Mouse (Mus musculus): ENCODE measurements around the gene Plxdc1.
"Not testable (repeated sequence)": the region's sequence is repeated elsewhere in the genome, so short reads cannot be mapped to it uniquely, and the experiment has no call there.

Plxdc1 gene

DNA sequence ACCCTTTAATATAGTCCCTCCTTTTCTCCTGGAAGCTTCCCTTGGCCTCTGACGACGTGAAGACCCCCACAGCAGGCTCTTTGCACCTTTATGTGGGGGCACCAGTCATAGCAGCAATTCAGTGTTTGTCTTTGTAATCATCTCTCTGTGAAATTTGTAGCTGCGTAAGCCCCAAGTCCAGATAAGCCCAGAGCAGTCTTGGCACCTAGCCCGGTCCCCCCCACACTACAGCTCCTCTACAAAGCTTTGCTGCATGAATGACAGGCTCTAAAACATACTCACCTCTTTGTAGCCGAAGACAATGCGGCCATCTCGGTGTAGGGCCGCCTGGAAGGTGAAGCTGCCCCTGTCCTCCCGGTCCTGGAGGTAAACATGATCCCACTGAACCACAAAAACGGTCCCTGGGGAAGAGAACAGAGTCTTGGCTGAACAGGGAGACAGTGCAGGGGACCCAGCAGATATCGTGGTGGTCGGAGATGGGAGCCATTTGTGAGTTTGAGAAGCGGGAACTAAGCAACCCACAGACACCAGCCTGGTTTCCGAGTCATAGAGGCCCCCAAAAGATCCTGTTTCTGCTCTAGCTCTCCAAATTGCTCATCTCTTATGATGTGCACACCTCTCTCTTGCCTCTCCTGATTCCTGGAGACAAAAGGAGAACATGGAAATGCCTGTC is 31.6 kb downstream of the Plxdc1 start:
- no peak for DNase-seq

DNA sequence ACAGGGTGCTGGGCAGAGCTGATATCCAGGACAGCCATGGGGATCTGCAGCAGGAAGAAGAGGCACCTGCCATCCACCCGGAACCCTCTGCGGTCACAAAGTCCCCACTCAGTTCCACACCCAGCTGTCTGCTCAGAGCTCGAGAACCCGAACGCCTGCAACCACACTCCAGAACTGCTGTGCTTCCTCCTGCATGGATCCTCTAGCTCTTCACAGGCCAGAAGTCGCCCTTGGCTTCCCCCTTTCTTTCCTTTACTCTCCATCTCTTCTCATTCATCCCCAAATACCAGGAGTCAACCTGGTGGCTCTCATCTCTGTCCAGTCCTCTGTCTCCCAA is 32.3 kb downstream of the Plxdc1 start:
- DNase-seq = no peak

DNA sequence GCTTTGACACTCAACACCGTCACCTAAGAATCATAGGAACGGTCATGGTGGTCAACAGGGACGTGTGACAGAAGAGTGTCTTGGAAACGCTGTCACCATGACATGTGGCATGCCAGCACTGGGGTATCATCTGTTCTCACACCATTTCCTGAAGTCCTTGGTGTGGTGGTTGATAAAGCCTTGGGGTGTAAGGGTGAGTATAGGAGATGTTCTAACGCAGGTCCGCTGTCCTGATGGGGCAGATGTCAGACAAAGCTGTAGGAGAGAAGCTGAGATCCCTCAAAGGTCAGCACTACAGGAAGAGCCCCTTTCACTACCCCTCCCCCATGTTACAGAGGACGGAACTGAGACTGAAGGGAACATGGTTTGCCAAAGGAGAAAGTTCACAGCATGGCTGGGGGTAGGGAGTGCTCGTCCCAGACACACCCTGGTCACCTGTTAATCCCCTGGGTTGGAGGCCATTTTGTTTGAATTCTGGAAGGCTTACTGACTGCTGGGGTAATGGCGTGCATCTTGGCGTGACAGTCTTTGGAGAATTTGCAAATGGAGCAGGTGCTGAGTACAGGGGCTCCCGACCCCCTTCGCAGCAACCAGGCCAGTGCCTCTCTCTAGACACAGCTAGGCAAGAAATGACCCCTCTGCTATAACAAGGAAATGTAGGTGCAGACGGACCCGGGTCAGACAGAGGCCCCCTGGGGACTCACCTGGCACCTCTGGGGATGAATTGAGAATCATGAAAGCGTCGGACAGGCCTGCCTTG is 32.9 kb downstream of the Plxdc1 start:
- DNase-seq = no peak

DNA sequence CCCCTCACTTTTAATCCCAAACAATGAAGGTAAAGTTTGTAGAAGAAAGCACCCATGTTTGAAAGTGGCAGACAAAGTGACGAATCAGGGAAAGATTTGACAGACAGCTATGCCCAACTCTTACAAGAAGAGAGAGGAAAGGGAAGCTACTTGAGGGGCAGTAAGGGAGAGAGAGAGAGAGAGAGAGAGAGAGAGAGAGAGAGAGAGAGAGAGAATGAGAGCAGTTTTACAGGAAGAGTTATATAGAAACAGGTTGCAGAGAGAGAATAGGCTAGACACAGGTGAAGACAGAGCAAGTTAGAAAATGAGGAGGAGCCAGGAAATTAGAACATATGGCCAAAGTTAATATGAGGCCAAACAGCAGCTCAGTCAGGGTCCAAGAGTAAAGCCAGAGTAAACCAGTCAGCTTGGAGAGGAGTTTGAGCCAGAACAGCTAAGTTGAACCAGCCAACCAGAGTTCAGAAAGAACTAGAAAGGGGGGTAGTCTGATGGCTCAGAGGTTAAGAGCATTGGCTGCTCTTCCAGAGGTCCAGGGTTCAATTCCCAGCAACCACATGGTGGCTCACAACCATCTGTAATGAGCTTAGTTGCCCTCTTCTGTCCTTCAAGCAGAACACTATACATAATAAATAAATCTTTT is 33.8 kb downstream of the Plxdc1 start:
- no peak for DNase-seq

DNA sequence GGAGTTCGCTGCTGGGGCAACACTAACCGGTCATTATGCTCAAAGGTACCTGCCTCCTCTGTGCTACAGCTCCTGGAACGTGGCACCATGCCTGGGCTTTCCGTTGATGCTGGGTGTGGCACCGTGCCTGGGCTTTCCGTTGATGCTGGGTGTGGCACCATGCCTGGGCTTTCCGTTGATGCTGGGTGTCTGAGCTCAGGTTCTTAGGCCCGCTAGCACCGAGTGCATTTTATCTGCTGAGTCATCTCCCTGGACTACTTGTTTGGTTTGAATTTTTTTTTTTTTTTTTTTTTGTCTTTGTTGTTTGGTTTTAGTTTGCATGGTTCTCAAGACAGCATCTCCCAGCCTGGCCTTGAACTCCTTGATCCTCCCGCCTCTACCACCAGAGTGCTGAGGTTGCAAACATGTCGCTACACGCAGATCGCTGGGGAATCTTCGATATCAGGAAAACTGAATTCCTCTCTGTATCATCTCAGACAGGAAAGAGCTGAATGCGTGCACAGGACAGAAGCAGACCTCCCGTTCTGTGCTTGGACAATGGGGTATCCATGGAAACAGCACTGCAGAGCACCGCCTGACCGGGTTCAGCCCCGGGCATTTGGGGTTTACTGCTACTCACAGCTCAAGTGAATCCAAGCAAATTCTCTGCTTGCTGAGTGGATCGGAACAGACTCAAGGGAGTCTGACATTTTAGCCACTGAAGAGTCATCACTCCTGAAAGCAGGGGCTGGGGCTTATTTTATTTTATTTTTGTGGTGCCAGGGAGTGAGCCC is 36.4 kb downstream of the Plxdc1 start:
- peak; percentile 82 for DNase-seq

DNA sequence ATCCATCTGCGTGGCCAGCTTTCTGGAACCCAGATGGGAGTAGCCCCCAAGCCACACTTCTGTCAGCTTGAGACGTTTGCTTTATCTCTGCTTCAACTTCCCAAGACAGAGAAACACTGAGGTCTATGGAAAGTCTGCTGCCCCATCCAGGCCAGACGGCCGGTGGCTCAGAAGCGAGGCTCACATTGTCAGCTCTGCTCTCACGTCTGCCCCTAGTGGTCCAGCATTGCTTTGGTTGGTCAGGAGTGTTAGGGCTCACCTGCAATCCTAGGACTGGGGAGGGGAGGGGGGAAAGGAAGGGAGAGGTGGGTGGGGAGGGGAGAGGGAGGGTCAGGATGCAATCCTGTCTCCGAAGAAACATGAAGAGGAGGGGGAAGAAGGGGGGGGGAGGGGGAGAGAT is 38.8 kb downstream of the Plxdc1 start:
- peak; percentile 79 for DNase-seq

DNA sequence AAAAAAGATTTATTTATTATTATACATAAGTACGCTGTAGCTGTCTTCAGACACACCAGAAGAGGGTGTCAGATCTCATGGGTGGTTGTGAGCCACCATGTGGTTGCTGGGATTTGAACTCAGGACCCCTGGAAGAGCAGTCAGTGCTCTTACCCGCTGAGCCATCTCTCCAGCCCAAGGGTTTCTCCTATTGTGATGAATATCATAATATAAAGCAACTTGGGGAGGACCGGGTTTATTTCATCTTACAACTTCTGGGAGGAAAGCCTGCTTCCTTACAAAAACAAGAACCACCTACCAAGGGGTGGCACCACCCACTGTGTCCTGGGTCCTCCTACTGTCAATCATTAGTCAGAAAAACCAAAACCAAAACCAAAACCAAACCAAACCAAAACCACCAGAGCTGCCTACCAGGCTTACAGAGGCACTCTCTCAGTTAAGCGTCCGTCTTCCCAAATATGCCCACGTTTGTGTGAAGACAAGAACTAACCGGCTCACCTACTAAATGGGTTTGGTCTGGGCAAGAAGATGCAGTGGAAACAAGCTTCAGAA is 40.4 kb downstream of the Plxdc1 start:
- DNase-seq = not testable (repeated sequence)

DNA sequence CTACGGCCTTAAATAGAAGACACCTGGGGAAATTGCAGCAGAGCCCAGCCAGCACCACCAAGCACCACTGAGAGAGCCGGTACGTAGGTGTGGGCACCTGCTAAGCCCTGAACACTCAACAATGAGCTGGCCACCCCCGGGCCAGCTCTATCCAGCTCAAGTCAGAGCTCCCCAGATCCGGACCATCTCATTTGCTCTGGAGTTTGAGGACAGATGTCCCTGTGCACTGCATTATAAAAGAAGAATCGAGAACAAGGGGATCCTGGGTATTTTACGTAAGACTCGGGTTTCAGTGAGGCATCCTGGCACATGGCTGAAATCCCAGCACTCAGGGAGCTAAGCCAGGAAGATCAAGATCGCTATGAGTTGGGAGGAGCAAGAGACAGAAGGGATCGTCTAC is 41.2 kb downstream of the Plxdc1 start:
- DNase-seq = no peak

DNA sequence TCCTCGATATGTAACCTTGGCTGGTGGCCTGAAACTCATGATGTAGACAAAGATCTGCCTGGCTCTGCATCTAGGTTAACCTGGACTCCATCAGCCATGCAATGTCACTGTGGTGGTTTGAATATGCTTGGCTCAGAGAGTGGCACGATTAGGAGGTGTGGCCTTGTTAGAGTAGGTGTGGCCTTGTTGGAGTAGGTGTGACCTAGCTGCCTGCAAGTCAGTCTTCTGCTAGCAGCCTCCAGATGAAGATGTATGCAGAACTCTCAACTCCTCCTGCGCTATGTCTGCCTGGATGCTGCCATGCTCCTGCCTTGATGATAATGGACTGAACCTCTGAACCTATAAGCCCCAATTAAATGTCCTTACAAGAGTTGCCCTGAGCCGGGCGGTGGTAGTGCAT is 43.0 kb downstream of the Plxdc1 start:
- DNase-seq = no peak

DNA sequence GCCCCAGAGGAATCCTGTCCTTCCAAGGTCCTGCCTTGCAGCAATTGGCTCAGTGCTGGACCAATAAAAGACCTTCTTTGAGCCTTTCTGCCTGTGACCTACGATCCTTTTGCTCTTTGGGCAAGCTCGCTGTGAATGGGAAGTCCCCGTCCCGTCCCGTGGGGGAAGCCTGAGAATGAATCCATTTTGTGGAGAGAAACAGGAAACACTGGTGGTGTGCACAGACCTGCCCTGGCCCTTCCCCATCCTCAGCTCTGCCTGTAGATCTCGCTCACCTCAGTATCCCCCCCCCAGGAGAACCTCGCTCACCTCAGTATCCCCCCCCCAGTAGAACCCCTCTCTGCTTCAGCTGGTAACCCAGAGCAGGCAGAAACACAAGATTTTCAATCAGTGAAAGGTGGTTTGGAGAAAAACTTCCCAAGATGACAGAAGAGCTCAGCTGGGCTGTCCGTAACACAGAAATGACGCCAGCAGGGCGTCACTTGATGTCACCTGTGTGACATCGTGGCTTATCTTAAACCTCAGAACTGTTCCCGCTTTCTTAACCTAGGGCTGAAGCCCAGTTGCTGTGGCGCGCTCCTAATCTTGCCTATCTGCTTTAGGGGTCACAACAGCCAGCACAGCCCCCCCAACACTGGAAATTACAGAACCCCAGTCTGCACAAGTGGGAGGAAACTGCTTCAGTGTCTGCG is 43.7 kb downstream of the Plxdc1 start:
- no peak for DNase-seq

DNA sequence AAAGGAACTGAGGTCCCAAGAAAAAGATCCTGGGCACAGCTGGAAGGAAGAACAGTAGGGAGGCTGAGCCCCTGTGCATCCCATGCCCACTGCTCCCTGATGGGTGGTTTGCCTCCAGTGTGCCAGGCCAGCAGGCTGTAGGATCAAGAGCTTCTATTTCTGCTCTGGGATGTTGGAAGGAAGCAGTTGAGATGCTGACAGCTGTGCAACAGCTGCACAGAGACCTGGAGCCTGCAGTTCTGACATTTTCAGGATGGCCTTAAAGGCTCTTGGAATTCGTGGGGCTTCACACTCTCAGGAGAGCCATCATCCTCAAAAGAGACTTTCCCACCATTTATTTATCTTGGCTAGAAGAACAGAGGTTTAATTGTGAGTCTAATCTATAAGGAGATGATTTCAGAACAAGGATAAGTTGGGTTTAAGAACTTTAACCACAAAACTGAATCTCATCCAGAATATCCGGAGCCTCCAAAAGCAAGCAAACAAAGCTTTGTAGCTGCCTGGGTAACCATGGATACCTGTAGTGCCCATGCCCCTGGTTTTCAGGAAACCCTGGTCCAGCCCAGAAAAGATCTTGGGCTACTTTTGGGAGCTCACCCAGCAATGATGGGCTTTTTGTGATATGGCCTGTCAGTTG is 48.7 kb downstream of the Plxdc1 start:
- DNase-seq = no peak

DNA sequence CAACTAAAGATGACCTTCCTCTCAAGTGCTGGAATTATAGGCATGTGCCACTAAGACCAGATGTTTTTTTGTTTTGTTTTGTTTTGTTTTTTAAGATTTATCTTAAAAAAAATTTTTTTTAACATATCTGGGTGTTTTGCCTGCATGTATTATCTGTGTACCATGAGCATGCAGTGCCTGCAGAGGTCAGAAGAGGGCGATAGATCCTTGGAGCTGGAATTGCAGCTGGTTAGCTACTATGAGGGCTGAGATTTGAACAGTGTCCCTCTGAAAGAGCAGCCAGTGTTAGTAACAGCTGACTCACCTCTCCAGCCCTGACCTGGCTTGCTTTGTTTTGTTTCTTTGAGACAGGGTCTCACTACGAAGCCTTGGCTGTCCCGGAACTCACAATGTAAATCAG is 49.5 kb downstream of the Plxdc1 start:
- DNase-seq = peak; percentile 68

DNA sequence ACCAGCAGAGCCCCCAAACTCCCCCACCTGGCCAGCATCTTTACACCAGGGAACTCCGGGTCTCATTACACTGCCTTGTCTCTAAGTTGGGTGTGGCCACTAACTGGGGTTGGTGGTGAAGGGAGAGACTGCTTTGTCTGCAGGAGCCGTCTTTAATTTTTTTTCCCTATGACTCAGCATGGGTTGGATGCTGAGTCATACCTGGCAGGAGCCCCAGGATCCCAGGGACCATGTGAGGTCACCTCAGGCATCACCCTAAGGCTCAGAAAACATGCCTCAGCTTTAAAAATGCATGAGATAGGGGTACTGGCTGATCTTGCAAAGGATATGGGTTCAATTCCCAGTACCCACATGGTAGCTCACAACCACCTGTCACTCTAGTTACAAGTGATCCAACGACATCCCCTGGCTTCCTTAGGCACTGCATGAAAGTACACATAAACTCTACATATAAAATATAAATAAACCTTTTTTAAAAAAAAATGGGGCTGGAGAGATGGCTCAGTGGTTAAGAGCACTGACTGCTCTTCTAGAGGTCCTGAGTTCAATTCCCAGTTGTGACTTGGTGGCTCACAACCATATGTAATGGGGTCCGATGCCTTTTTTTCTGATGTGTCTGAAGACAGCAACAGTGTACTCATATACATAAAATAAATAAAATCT is 50.2 kb downstream of the Plxdc1 start:
- no peak for DNase-seq

DNA sequence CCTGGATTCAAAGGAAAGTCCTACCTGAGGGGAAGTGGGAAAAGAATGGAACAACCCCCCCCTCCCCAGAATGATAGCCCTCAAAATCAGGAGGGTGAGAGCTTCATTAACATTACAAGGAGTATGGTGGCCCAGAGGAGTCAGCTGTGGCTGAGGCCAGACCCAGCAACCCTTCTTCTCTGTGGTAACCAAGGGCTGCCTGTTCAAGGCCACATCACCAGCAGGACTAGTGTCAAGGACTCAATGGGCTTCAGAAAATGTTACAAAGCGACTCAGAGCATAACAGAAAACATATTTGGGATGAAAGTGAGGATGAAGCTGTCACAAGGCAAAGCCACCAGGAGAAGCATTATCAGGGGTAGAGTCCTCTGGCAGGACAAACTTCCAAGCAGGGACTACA is 52.7 kb downstream of the Plxdc1 start:
- no peak for DNase-seq

DNA sequence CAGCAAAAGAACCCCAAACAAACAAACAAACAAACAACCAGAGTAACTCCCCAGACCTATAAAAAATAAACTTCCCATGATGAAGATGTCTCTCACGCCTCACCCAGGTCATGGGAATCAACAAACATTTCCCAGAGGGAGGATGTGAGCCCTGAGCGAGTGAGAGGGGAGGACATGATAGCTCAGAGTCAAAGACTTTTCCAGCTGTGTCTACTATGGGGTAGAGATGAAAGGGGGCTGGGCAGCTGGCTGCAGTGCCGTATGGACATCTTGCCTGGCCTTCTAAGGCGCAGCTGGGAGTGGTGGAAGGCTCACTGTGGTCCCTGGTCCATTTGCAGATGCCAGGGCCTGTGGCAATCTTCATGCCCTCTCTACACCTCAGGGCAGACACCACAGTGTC is 57.3 kb downstream of the Plxdc1 start:
- no peak for DNase-seq

DNA sequence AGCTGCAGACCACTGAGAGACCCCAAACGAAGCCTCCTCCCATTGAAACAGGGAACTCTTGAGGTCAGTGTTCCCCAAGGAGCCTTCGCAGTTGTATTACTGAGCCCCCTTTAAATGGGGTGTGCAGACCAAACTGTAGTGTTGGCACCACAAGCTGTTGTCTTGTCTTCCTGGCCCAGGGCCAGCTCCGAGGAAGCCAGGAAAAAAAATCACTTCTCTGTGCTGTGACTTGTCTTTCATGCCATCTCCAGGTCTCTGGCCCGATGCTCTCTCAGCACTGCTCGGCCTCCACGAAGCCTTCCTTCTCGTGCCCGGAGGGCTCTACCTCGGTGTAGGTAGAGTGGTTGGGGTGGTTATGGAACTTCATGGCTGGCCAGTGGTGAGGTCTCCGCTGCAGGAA is 62.0 kb downstream of the Plxdc1 start:
- no peak for DNase-seq

DNA sequence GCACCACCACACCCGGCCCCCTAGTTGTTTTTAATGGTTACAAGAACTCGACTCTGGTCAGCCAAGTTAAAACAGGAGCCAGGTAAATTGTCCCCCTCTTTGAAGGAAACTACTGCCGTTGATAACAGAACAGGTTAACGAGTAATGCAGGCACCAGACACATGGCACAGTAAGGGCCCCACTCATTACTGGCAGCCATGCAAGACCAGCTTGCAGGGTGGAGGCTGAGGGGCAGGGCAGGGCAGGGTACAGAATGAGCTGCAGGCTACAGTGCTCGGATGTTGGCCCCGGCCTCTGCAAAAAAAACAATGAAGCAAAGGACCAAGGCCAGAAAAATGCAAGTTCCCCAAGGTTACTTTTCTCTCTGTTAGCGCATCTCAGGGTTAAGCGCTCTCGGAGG is 62.6 kb downstream of the Plxdc1 start:
- DNase-seq = no peak

DNA sequence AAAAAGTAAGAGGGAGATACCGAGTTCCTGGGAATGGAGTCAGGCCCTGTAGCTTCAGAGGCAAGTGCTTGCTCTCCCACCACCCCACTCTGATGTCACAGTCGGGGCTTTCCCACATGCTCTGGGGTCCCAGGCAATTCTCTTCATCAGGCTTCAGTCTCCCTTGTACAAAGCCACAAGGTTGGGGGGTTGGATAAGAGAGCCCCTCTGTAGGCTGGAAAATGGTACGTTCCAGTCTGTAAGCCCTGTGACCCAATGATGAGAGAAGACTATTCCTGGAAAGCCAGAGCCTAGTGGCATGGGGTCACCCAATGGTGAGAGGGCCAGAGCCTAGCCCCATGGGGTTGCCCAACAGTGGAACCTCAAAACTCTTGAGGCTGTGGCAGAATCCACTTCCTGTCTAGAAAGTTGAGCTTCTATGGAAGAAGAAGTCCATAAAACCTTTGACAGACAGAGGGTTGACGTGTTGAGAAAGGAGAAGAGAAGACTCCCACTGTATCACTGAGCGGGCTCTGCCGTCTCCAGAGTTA is 70.2 kb downstream of the Plxdc1 start:
- DNase-seq = no peak

DNA sequence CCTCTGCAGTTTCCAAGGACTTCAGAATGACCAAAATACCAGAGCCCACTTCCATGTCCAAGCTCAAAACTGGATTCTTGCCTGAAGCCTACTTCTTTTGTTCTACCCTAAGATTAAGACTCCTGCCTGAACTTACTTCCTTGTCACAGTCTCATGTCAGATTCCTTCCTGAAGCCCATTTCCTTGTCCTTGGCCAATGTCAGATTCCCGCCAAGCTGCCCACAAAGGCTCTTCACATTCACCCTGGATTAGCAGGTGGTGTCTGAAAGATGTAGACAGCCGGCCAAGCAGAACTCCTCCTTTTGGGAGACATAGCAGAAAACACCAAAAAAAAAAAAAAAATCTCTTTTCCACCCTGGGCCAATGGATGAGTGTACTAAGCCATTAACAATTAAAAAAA is 70.8 kb downstream of the Plxdc1 start:
- DNase-seq = no peak

DNA sequence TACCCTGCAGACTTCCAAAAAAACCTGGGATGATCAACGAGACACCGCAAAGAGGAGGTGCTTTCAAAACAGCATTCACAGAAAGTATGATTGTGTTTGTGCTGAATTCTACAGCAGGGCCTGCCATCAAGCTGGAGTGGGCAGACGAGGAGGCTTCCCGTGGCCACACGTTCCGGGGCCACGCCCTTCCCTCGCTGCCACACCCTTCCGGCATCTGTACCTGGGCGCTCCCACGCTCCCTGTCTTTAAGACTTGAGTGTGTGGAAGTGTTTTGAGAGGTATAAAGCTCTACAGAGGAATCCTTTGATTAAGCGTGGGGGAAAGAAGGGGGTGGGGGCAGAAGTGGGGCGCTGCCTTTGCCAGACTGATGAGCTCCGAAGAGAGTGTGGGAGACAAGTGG is 73.1 kb downstream of the Plxdc1 start:
- DNase-seq = no peak

DNA sequence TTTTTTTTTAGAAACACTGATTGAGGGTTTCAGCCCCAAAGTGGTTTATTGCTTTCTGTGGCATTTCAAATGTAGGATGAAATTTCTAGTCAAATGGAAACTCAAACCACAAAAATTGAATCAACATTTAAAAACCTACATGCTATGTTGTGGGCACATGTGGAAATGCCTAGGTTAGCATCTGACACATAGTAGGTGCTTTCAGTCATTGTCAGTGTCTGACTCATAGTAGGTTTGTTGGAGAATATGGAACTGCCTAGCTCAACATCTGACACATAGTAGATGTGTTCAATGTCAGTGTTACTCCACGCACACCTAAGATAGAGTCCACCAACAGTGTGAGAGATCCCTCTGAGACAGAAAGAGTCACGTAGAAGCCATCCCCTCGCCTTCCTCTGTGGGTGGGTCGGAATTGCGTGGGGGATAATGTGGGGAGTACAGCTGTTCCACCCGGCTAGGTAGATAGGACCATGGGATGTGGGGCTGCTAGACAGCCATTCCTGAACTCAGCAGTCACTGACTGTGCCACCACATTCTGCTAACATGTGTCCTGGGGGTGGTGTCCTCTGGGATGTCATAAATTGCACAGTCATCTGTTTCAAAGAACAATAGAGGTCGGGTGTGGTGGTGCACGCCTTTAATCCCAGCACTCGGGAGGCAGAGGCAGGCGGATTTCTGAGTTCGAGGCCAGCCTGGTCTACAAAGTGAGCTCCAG is 77.5 kb downstream of the Plxdc1 start:
- no peak for DNase-seq

All from retina, postnatal 1 day (tissue).